Mouse (Mus musculus) hindbrain, embryonic 10.5 days (tissue): ENCODE data around the gene Olfr869. TPM values are rescaled to one million over a fixed set of nuclear protein-coding genes. Genes with fewer than 3 reads are reported as not detected.

ENCODE experiments used
- DNase-seq: peaks from one replicate; pipeline ENCODE4 v3.0.0-alpha.2; 2017; ENCODE audit warnings: low spot score
- H3K27ac ChIP-seq: fragments of 300-500 bp; sonication (generic); 2 replicates; pipeline ENCODE4 v1.5.1; 2016; ENCODE audit warnings: mild to moderate bottlenecking, moderate library complexity
- H3K27me3 ChIP-seq: fragments of 300-500 bp; sonication (generic); 2 replicates; pipeline ENCODE4 v1.6.1; 2016; ENCODE audit warnings: mild to moderate bottlenecking; ENCODE audit not compliant: poor library complexity, insufficient read depth, severe bottlenecking
- H3K36me3 ChIP-seq: fragments of 300-500 bp; sonication (generic); 2 replicates; pipeline ENCODE4 v1.6.1; 2016; ENCODE audit warnings: mild to moderate bottlenecking, moderate library complexity
- H3K4me1 ChIP-seq: fragments of 300-500 bp; sonication (generic); replicated peaks from 2 replicates; pipeline ENCODE4 v1.6.1; 2016; ENCODE audit warnings: mild to moderate bottlenecking
- H3K4me3 ChIP-seq: fragments of 300-500 bp; sonication (generic); 2 replicates; pipeline ENCODE4 v1.5.1; 2016; ENCODE audit warnings: mild to moderate bottlenecking, moderate library complexity
- H3K9me3 ChIP-seq: fragments of 300-500 bp; sonication (generic); 2 replicates; pipeline ENCODE4 v1.6.1; 2016; ENCODE audit warnings: mild to moderate bottlenecking, moderate library complexity
- WGBS: fragments of 180-500 bp; shearing (Covaris S2); methylation state at CpG from one replicate; pipeline ENCODE4 v1.1.7; 2016; 5-methylcytosine and 5-hydroxymethylcytosine counted together
- polyA plus RNA-seq: library from polyadenylated mRNA; unstranded; fragments of >200 nt; fragmentation: Nextera tagmentation; extraction: Ambion mirVana; gene quantifications from 2 replicates; pipeline ENCODE4 v1.2.1, GENCODE M21; 2016

The Olfr869 gene
- not detected in 2 replicates for polyA plus RNA-seq

- WGBS: 87% methylated on average over 2 of the region's 2 CpGs
- Histone ChIP-seq H3K4me3 (no peak within 1 kb of the TSS), H3K9me3 (peaks cover 3% of the 10 kb centered on the region; the same call in 1 of the 2 replicates), H3K27me3 (no peaks in the 10 kb centered on the region), H3K36me3 (no peaks in the 10 kb centered on the region), H3K27ac (no peak within 1 kb of the TSS), H3K4me1 (no peaks in the 10 kb centered on the region)
- no peak for DNase-seq
Observed at GRCm38 (mm10) chr9:20128709-20129108, at the start of gene Olfr869. Gene Olfr869, plus strand, starts transcription at chr9:20129009.

GRCm38 (mm10) chr9:20098326-20098725, 30.5 kb upstream of the Olfr869 start, which contains the start of gene Olfr868:
Gene Olfr868, plus strand, starts transcription at chr9:20098626.
- DNase-seq: no peak

GRCm38 (mm10) chr9:20149706-20150105, 20.9 kb downstream of the Olfr869 start:
- Histone ChIP-seq H3K36me3 (no peaks in the 10 kb centered on the region), H3K27me3 (no peaks in the 10 kb centered on the region), H3K4me3 (no peak overlapping the region), H3K4me1 (no peaks in the 10 kb centered on the region), H3K9me3 (peaks cover 54% of the 10 kb centered on the region), H3K27ac (no peak overlapping the region)
- no peak for DNase-seq
- WGBS: 88% methylated on average over 3 of the region's 3 CpGs

More at GRCm38 (mm10) chr9:20098326-20098725, 30.5 kb upstream of the Olfr869 start, which contains the start of gene Olfr868:
- Histone ChIP-seq H3K9me3 (peaks cover 15% of the 10 kb centered on the region), H3K27me3 (no peaks in the 10 kb centered on the region), H3K4me3 (no peak within 1 kb of the TSS), H3K4me1 (no peaks in the 10 kb centered on the region), H3K36me3 (no peaks in the 10 kb centered on the region), H3K27ac (no peak within 1 kb of the TSS)
- WGBS: 52% methylated on average over 2 of the region's 2 CpGs

- no peak for DNase-seq
- no peaks in the 10 kb centered on the region for H3K4me1 ChIP-seq
- H3K9me3 ChIP-seq: peaks cover 32% of the 10 kb centered on the region
- no peaks in the 10 kb centered on the region for H3K27me3 ChIP-seq
- H3K4me3 ChIP-seq: no peak within 1 kb of the TSS
- H3K36me3 ChIP-seq: no peaks in the 10 kb centered on the region
- no peak within 1 kb of the TSS for H3K27ac ChIP-seq
- 79% methylated on average over 2 of the region's 2 CpGs for WGBS
Observed at GRCm38 (mm10) chr9:20173957-20174356, 45.1 kb downstream of the Olfr869 start, which contains the start of gene Olfr870. Gene Olfr870, minus strand, starts transcription at chr9:20174057.

GRCm38 (mm10) chr9:20179463-20179862, 50.7 kb downstream of the Olfr869 start:
- H3K27me3 ChIP-seq: no peaks in the 10 kb centered on the region
- DNase-seq: no peak
- WGBS: 77% methylated on average over 5 of the region's 5 CpGs
- H3K4me1 ChIP-seq: no peaks in the 10 kb centered on the region
- peaks cover 62% of the 10 kb centered on the region for H3K9me3 ChIP-seq
- no peak overlapping the region for H3K27ac ChIP-seq
- no peaks in the 10 kb centered on the region for H3K36me3 ChIP-seq
- H3K4me3 ChIP-seq: no peak overlapping the region

Other genes with a start within 250 kb of the Olfr869 start
- gene Olfr862, start 241.0 kb upstream of the Olfr869 start, polyA plus RNA-seq: not detected in 2 replicates
- 0.16 TPM in 2 replicates for gene Olfr77, start 212.1 kb upstream of the Olfr869 start, polyA plus RNA-seq
- gene Olfr866, start 101.0 kb upstream of the Olfr869 start, polyA plus RNA-seq: not detected in 2 replicates
- gene Olfr867, start 71.4 kb upstream of the Olfr869 start, polyA plus RNA-seq: not detected in 2 replicates
- not detected in 2 replicates for gene Olfr868, start 30.4 kb upstream of the Olfr869 start, polyA plus RNA-seq
- gene Olfr870, start 45.0 kb downstream of the Olfr869 start, polyA plus RNA-seq: not detected in 2 replicates
- gene Olfr871, start 83.2 kb downstream of the Olfr869 start, polyA plus RNA-seq: not detected in 2 replicates
- not detected in 2 replicates for gene Olfr872, start 108.1 kb downstream of the Olfr869 start, polyA plus RNA-seq
- gene Olfr39, start 153.3 kb downstream of the Olfr869 start, polyA plus RNA-seq: not detected in 2 replicates
- not detected in 2 replicates for gene Olfr873, start 169.5 kb downstream of the Olfr869 start, polyA plus RNA-seq
- gene Olfr18, start 207.1 kb downstream of the Olfr869 start, polyA plus RNA-seq: not detected in 2 replicates